Mouse (Mus musculus): ENCODE measurements around the gene Vwa1. TPM values are rescaled to one million over a fixed set of nuclear protein-coding genes. Genes with fewer than 3 reads are reported as not detected.

Vwa1 gene
- polyA plus RNA-seq (2012; rRNA removed) = 29.8 and 32.1 TPM in 2 replicates

GRCm38 (mm10) chr4:155774280-155774754, at the start of gene Vwa1:
Gene Vwa1, minus strand, starts transcription at chr4:155774698.
- TF ChIP-seq CTCF (IDR thresholded peaks at IDR 0.05; ENCODE audit: extremely low read depth, insufficient read depth, low read length) (no peak), POLR2A (IDR thresholded peaks at IDR 0.05; ENCODE audit: extremely low read depth, insufficient read depth, low read length) (peak; percentile 96)
- H3K4me1 ChIP-seq (ENCODE audit: control insufficient read depth, insufficient read depth, low read length) = peaks cover 9% of the 10 kb centered on the region
- peak within 1 kb of the TSS; percentile 31 for H3K4me3 ChIP-seq (ENCODE audit: insufficient read depth, low read length)
- peak within 1 kb of the TSS; percentile 61 for H3K27ac ChIP-seq (ENCODE audit: insufficient read depth, low read length)

GRCm38 (mm10) chr4:155823443-155823842, 48.9 kb upstream of the Vwa1 start:
- TF ChIP-seq POLR2A (IDR thresholded peaks at IDR 0.05; ENCODE audit: extremely low read depth, insufficient read depth, low read length) (no peak), CTCF (IDR thresholded peaks at IDR 0.05; ENCODE audit: extremely low read depth, insufficient read depth, low read length) (no peak)
- Histone ChIP-seq H3K4me3 (ENCODE audit: insufficient read depth, low read length) (no peak overlapping the region), H3K27ac (ENCODE audit: insufficient read depth, low read length) (no peak overlapping the region), H3K4me1 (ENCODE audit: control insufficient read depth, insufficient read depth, low read length) (peaks cover 1% of the 10 kb centered on the region; the same call in 1 of the 2 replicates)

GRCm38 (mm10) chr4:155821025-155821424, 46.5 kb upstream of the Vwa1 start:
- TF ChIP-seq CTCF (IDR thresholded peaks at IDR 0.05; ENCODE audit: extremely low read depth, insufficient read depth, low read length) (no peak), POLR2A (IDR thresholded peaks at IDR 0.05; ENCODE audit: extremely low read depth, insufficient read depth, low read length) (no peak)
- Histone ChIP-seq H3K4me3 (ENCODE audit: insufficient read depth, low read length) (no peak overlapping the region), H3K4me1 (ENCODE audit: control insufficient read depth, insufficient read depth, low read length) (peaks cover 1% of the 10 kb centered on the region; the same call in 1 of the 2 replicates), H3K27ac (ENCODE audit: insufficient read depth, low read length) (no peak overlapping the region)

- H3K4me3 ChIP-seq (ENCODE audit: insufficient read depth, low read length) = no peak overlapping the region
- no peak overlapping the region for H3K27ac ChIP-seq (ENCODE audit: insufficient read depth, low read length)
- H3K4me1 ChIP-seq (ENCODE audit: control insufficient read depth, insufficient read depth, low read length) = peaks cover 4% of the 10 kb centered on the region
- TF ChIP-seq POLR2A (IDR thresholded peaks at IDR 0.05; ENCODE audit: extremely low read depth, insufficient read depth, low read length) (no peak), CTCF (IDR thresholded peaks at IDR 0.05; ENCODE audit: extremely low read depth, insufficient read depth, low read length) (no peak)
These were observed 43.0 kb upstream of the Vwa1 start for GRCm38 (mm10) chr4:155817533-155817932.

- TF ChIP-seq POLR2A (IDR thresholded peaks at IDR 0.05; ENCODE audit: extremely low read depth, insufficient read depth, low read length) (no peak), CTCF (IDR thresholded peaks at IDR 0.05; ENCODE audit: extremely low read depth, insufficient read depth, low read length) (no peak)
- H3K27ac ChIP-seq (ENCODE audit: insufficient read depth, low read length) = peak overlapping the region; percentile 90
- H3K4me1 ChIP-seq (ENCODE audit: control insufficient read depth, insufficient read depth, low read length) = peaks cover 4% of the 10 kb centered on the region
- H3K4me3 ChIP-seq (ENCODE audit: insufficient read depth, low read length) = peak overlapping the region; percentile 90
These were observed 38.2 kb upstream of the Vwa1 start for GRCm38 (mm10) chr4:155812665-155813181.

- peak within 1 kb of the TSS; percentile 90 for H3K27ac ChIP-seq (ENCODE audit: insufficient read depth, low read length)
- no peak for TF ChIP-seq CTCF (IDR thresholded peaks at IDR 0.05; ENCODE audit: extremely low read depth, insufficient read depth, low read length)
- 0 out of 2 replicates have a peak, but pooled peaks have one; percentile 9 for TF ChIP-seq POLR2A (IDR thresholded peaks at IDR 0.05; ENCODE audit: extremely low read depth, insufficient read depth, low read length)
- H3K4me3 ChIP-seq (ENCODE audit: insufficient read depth, low read length) = peak within 1 kb of the TSS; percentile 90
- H3K4me1 ChIP-seq (ENCODE audit: control insufficient read depth, insufficient read depth, low read length) = peaks cover 4% of the 10 kb centered on the region
These were observed 37.6 kb upstream of the Vwa1 start, which contains the start of gene Ccnl2 for GRCm38 (mm10) chr4:155811929-155812664. Gene Ccnl2, plus strand, starts transcription at chr4:155812489.

- Histone ChIP-seq H3K27ac (ENCODE audit: insufficient read depth, low read length) (no peak overlapping the region), H3K4me1 (ENCODE audit: control insufficient read depth, insufficient read depth, low read length) (peaks cover 3% of the 10 kb centered on the region; the same call in 1 of the 2 replicates), H3K4me3 (ENCODE audit: insufficient read depth, low read length) (no peak overlapping the region)
- TF ChIP-seq POLR2A (IDR thresholded peaks at IDR 0.05; ENCODE audit: extremely low read depth, insufficient read depth, low read length) (no peak), CTCF (IDR thresholded peaks at IDR 0.05; ENCODE audit: extremely low read depth, insufficient read depth, low read length) (no peak)
These were observed 33.3 kb upstream of the Vwa1 start for GRCm38 (mm10) chr4:155807841-155808240.

GRCm38 (mm10) chr4:155803340-155804041, 29.0 kb upstream of the Vwa1 start:
- peaks cover 3% of the 10 kb centered on the region; the same call in 1 of the 2 replicates for H3K4me1 ChIP-seq (ENCODE audit: control insufficient read depth, insufficient read depth, low read length)
- TF ChIP-seq POLR2A (IDR thresholded peaks at IDR 0.05; ENCODE audit: extremely low read depth, insufficient read depth, low read length) (peak; percentile 51; the same call in 1 of the 2 replicates), CTCF (IDR thresholded peaks at IDR 0.05; ENCODE audit: extremely low read depth, insufficient read depth, low read length) (no peak)
- peak overlapping the region; percentile 43; the same call in 1 of the 2 replicates for H3K27ac ChIP-seq (ENCODE audit: insufficient read depth, low read length)
- H3K4me3 ChIP-seq (ENCODE audit: insufficient read depth, low read length) = peak overlapping the region; percentile 96

- TF ChIP-seq CTCF (IDR thresholded peaks at IDR 0.05; ENCODE audit: extremely low read depth, insufficient read depth, low read length) (no peak), POLR2A (IDR thresholded peaks at IDR 0.05; ENCODE audit: extremely low read depth, insufficient read depth, low read length) (no peak)
- H3K27ac ChIP-seq (ENCODE audit: insufficient read depth, low read length) = peak within 1 kb of the TSS; percentile 43; the same call in 1 of the 2 replicates
- H3K4me3 ChIP-seq (ENCODE audit: insufficient read depth, low read length) = peak within 1 kb of the TSS; percentile 96
- peaks cover 3% of the 10 kb centered on the region; the same call in 1 of the 2 replicates for H3K4me1 ChIP-seq (ENCODE audit: control insufficient read depth, insufficient read depth, low read length)
These were observed 28.3 kb upstream of the Vwa1 start, which contains the start of gene Mrpl20 for GRCm38 (mm10) chr4:155802741-155803339. Gene Mrpl20, plus strand, starts transcription at chr4:155802878.
